28 mouse cellular contexts compared by ENCODE assay signal in the genomic region with DNA sequence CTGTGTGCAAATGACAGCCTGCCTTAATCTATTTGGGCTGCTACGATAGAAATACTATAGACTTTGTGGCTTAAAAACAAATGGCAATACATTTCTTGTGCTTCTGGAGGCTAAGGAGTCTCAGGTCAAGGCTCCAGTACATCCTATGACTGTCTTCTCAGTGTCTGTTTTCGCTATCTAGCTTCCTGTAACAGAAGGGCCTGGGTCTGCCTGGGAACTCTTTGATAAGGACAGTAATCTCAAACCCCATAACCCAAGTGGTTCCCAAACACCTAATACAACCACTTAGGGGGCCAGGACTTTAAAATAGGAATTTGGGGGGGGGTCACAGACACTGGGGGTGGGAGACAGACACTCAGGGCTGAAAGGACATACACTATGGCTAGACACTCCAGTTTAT.
"Had no signal": no experiment of that assay in that cellular context is flagged by ENCODE, and none has a peak within 500 bp of the region (broad histone marks: within the 10 kb centered on the region; RNA-seq: fewer than 3 reads in every experiment).

No protein-coding gene starts in this region.

- H3K27ac ChIP-seq: embryonic facial prominence, embryonic 10.5 days; embryonic facial prominence, embryonic 12.5 days; embryonic facial prominence, embryonic 13.5 days; embryonic facial prominence, embryonic 15.5 days; forebrain, embryonic 10.5 days; forebrain, embryonic 12.5 days; forebrain, embryonic 13.5 days; forebrain, embryonic 15.5 days; gastrocnemius, adult 2 months; heart, adult 2 months had no signal

- DNase-seq: cerebellum, adult 8-10 months; cerebellum, adult 9-10 months; cerebellum, adult 9-11 months; cerebellum, postnatal 10 days; cerebellum, postnatal 14 days; cerebellum, postnatal 25 days; cerebellum, postnatal 36 days; embryo, embryonic 11 days; forebrain, postnatal 0 days; gastrocnemius, adult 2 months; gastrocnemius, postnatal 10 days; gastrocnemius, postnatal 14 days; gastrocnemius, postnatal 25 days; gastrocnemius, postnatal 36 days; heart, adult 11 months; heart, adult 18-20 months; heart, adult 2 months had no signal

- H3K36me3 ChIP-seq: embryonic facial prominence, embryonic 10.5 days; embryonic facial prominence, embryonic 12.5 days; embryonic facial prominence, embryonic 13.5 days; embryonic facial prominence, embryonic 15.5 days; forebrain, embryonic 10.5 days; forebrain, embryonic 12.5 days; forebrain, embryonic 15.5 days had no signal

- H3K9me3 ChIP-seq: embryonic facial prominence, embryonic 10.5 days; embryonic facial prominence, embryonic 12.5 days; embryonic facial prominence, embryonic 13.5 days; embryonic facial prominence, embryonic 15.5 days; forebrain, embryonic 10.5 days; forebrain, embryonic 12.5 days; forebrain, embryonic 13.5 days; forebrain, embryonic 15.5 days had no signal

- H3K9ac ChIP-seq: embryonic facial prominence, embryonic 12.5 days; embryonic facial prominence, embryonic 13.5 days; embryonic facial prominence, embryonic 15.5 days; forebrain, embryonic 12.5 days; forebrain, embryonic 13.5 days; forebrain, embryonic 15.5 days; forebrain, postnatal 0 days had no signal

- ATAC-seq: forebrain, embryonic 13.5 days; forebrain, embryonic 14.5 days; forebrain, embryonic 15.5 days; forebrain, embryonic 16.5 days; forebrain, postnatal 0 days had no signal

- H3K27me3 ChIP-seq: forebrain, embryonic 15.5 days had no signal

- H3K4me2 ChIP-seq: embryonic facial prominence, embryonic 12.5 days; embryonic facial prominence, embryonic 13.5 days; embryonic facial prominence, embryonic 15.5 days; forebrain, embryonic 12.5 days; forebrain, embryonic 13.5 days; forebrain, embryonic 15.5 days had no signal

- H3K4me3 ChIP-seq: embryonic facial prominence, embryonic 10.5 days; embryonic facial prominence, embryonic 12.5 days; embryonic facial prominence, embryonic 13.5 days; embryonic facial prominence, embryonic 15.5 days; erythroblast, embryonic 14.5 days; forebrain, embryonic 10.5 days; forebrain, embryonic 12.5 days; forebrain, embryonic 13.5 days; forebrain, embryonic 15.5 days; gastrocnemius, adult 2 months; heart, adult 2 months had no signal
